Mouse (Mus musculus) kidney, adult 9 months (tissue): ENCODE data around the gene Abca13.
A peak's percentile ranks its signal among the peaks of the same experiment; 100 is the strongest.
"Not testable (repeated sequence)": the region's sequence is repeated elsewhere in the genome, so short reads cannot be mapped to it uniquely, and the experiment has no call there.

Experiments
- DNase-seq: peaks from one replicate; pipeline ENCODE4 v3.0.0; 2022

Abca13 gene

DNA sequence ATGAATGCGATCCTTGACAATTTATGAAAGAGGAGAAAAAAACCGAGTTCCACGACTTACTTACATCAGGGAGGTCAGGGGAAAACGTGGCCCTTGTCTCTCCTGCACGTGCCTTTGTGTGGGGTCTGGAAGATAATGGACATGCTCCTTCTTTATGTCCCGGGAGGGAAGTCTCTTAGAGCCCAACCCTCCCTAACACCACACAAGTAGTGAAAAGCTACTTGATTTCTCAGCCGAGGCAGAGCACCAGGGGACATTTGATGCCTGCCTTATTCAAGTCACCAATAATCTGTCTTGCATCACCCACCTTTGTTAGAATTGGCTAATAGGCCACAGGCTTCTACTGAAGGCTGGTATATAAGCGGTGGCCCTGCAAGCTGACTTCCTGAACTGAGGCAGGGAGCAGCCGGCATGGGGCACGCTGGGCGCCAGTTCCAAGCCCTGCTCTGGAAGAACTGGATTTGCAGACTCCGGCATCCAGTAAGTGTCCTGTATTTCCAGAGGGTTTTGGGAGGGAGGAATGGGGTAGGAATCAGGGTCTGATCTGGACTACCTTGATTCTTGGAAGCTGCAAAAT, at the start of gene Abca13:
Abca13 (plus strand) TSS at position 388 of the 577 bp plus-strand sequence.
- peak; percentile 44 for DNase-seq

DNA sequence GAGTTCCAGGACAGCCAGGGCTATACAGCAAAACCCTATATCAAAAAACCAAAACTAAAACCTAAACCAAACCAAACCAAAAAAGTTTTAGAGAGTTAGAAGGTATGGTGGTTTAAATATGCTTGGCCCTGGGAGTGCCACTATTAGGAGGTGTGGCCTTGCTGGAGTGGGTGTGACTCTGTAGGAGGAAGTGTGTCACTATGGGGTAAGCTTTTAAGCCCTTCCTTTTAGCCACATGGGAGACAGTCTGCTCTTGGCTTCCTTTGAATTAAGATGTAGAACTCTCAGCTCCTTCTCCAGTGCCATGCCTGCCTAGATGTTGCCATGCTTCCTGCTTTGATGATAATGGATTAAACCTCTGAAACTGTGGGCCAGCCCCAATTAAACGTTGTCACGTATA, 46.6 kb upstream of the Abca13 start:
- no peak for DNase-seq

DNA sequence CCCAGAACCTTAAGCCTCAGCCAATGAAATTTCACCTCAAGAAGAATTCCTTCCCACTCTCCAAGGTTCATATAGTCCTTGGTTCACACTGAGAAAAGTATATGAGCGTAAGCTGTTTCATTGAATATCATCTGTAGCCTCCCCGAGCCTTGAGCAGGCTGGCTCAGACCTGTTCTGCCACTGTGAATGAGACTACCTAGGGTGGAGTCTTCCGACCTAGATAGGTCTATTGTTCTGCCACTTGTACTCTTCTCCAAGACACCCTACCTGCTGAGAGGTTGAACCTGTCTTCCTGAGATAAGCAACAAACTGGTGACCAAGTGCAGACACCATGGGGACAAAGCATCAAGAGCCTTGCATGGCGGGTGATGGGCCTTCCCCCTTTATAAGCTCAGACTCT, 45.6 kb upstream of the Abca13 start:
- no peak for DNase-seq

DNA sequence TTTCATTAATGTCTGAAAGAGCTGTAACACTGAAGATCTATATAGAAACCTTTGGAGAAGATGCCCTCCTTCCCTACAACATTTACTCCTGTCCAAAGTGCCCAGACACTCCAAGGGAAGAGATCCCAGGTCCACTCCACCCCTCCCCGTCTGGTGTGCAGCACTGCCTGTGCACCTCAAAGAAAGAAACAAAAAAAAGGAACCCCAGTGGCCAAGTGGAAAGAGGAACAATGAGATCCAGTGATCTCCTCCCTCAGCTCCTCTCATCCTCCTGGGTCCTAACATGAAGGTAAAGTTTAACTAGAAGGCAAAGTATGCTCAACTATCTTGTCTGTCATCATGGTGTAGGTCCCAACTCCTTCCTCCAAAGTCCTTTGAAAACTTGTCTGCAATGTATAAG, 45.1 kb upstream of the Abca13 start:
- no peak for DNase-seq

DNA sequence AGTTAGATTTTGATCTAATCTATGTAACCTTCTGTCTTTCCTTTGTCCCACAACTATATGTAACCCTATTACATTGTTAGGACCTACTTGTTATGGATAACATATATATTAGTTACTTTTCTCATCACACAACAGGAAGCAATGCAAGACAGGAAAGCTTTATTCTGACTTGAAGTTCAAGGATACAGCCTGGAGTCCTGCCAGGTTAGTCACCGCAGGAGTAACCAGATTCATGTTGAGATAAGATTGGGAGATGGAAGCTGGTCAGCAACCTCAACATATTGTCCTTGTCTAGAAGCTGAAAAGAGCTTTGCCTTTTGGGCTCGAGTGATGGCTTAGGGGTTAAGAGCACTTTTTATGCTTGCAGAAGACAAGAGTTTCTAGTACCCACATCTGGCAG, 43.5 kb upstream of the Abca13 start:
- DNase-seq = no peak

DNA sequence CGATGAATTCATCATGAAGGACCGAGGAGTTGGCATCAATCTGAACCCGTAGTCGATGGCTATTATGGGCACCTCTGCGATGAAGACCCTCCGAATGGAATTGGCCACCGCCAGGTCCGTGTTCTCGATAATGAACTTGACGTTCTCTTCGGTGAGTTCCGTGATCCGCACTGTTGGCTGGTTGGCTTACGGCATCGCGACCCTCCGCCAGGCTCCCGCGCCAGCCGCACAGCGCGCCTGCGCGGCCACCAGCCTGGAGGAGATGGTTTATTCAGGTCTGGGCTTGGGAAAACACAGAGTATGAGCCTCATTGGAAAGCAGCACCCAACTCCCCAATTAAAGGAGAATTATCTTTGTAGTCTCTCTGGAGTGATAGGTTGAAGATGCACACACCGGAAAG, 41.3 kb upstream of the Abca13 start:
- not testable (repeated sequence) for DNase-seq

DNA sequence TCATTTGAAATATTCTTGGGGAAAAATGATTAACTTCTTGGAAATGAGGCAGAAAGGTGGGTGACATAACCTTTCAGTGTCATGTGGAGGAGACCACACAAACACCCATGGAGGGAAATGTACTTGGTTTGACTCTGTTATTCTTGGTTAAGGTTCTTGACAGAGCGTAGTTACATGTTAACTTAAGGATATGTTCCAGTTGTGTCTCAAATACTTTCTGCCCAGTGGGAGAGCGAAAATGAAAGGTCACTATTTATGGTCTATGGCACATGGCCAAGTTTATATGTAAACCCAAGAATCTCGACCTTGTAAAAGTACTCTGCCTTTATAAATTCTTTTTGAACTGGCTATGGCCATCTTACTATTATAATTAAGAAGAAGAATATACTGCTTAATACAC, 31.8 kb upstream of the Abca13 start:
- DNase-seq = peak; percentile 93

DNA sequence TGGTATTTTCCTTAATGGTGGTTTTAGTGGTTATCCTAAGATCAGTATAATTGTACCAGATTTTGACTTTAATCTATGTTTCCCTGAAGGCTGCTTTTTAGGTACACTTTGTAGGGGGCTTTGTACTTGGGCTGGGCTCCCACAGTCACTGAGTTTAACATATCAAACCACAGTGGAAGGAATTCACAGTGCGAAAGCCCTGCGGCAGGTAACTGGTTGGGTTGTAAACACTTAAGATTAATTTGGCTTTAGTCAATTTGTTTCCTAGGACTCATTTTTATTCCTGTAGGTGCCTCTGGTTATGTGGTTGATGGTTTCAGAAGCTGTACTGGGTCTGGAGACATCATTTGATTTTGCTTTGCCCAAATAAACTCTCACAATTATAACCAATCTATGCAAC, 24.4 kb upstream of the Abca13 start:
- peak; percentile 44 for DNase-seq

DNA sequence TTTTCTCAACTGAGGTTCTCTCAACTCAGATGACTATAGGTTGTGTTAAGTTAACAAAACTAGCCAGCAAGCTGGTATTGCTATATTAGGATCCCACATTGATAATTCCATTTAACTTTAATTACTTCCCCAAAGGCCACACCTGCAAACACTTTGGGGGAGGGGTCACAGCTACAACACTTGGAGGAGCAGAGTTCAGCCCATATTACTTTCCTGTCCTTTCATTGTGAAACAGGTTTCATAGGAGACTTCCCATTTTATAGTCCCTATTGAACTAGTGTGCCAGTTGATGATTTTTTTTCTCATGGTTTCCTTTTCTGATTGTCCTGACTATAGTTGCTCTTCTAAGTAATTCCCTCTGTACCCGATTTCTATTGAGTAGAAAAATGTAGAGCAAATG, 10.3 kb upstream of the Abca13 start:
- DNase-seq = no peak

DNA sequence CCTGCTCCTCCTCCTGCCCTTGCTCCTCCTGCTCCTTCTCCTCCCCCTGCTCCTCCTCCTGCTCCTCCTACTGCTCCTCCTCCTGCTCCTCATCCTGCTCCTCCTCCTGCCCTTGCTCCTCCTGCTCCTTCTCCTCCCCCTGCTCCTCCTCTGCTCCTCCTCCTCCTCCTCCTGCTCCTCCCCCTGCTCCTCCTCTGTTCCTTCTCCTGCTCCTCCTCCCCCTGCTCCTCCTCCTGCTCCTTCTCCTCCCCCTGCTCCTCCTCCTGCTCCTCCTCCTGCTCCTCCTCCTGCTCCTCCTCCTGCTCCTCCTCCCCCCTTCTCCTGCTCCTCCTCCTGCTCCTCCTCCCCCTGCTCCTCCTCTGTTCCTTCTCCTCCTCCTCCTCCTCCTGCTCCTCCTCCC, 2.3 kb upstream of the Abca13 start:
- DNase-seq = not testable (repeated sequence)

DNA sequence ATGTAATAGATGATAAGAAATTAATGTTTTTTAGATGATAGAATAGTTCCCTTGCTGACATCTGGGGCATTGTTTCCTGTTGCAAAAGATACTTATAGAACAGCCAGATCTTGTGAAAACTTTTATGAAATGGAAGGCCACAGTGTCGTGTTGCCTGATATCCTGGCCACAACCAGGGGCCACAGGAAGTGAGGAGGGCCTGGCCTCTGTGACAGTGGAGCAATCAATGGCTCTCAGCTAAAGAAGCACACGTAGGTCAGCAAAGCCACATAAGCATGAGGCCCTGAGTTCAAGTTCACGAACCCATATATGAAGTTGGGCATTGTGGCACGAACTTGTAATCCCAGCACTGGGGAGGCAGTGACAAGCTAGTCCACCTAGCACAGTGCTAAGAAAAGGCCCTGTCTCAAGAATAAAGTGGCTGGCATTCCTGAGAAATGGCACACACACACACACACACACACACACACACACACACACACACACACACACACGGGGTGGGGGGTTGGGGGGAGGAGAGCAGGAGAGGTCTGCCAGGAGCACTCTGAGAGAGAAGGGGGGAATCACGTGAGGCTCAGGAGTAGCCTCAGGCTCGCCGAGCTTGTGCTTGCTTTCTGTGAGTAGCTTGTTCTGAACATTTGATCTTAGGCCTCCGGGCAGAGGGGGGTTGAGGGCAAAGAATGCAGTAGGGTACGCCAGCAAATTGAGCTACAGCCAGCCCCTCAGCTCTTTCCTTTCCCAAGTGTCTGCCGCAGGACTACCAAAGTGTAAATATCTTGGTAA, 779 bp upstream of the Abca13 start:
- peak; percentile 79 for DNase-seq

DNA sequence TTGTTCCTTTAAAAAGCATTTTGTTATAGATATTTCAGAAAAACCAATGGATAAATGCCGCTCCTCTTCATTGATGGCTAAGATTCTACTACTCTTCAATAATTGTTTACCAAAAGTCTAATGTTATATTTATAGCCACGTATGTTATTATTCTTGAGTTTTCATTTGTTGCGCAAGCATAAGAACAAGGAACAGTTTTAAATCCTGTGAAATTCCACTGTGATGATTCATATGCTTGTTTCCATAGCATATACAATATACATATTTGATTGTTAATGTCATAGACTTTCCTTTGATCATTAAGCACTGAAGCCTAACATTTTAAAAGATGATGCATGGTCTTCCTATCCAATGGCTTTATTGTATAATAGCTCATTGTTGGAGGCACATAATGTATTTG, 3.1 kb downstream of the Abca13 start:
- DNase-seq = no peak

DNA sequence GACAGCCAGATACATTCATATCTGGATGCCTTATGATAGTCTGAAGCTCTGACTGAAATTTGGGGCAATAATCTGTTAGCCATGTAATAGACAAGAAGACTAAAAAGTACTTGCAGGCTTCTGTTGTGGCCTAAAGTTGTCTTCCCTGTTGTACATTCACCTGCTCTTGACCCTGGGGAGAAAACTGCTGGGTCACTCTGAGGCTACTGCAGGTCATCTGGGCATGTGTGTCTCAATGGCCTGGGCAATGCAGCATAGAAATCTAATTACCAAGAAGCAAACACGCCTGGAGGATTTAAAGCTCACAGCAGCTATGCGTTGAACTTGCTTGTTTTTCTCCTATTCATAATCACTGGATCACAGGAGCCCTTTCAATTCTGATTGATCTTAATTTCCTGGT, 8.1 kb downstream of the Abca13 start:
- no peak for DNase-seq

DNA sequence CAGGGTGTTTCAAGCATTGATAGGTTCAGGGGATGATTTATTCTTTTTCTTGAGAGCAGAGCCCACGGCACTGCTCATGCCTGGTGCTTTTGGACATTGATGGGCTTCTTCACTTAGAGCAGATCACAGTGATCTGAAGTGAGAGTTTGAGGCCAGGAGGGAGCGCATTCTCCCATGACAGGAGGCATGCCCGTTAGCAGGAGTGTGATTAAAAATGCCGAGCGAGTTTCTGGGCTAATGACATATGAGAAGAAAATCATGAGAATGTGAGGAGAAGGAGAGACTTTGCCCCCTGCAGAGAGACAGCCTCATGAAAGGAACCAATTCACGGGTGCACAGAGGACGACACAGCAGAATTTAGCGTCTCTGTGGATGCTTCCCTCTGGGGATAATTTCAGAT, 19.0 kb downstream of the Abca13 start:
- DNase-seq = no peak

DNA sequence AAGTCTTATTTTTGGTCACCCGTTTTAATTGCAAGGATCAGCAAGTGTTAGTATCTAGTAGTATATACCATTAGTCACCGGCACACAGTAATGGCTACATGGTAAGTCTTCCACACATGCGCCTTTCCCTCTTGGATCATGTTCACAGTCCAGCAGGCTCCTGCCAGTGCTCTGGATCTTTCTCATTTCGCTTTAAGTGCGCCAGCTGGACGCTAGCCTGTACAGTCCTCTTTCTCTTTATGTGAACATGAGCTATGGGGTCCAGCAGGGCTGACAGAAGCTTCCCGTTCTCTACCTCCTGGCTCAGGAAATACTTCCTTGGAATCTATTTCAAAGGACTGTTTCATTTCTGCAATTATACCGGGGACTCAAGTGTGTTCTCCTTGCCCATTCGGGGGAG, 21.8 kb downstream of the Abca13 start:
- DNase-seq = no peak

DNA sequence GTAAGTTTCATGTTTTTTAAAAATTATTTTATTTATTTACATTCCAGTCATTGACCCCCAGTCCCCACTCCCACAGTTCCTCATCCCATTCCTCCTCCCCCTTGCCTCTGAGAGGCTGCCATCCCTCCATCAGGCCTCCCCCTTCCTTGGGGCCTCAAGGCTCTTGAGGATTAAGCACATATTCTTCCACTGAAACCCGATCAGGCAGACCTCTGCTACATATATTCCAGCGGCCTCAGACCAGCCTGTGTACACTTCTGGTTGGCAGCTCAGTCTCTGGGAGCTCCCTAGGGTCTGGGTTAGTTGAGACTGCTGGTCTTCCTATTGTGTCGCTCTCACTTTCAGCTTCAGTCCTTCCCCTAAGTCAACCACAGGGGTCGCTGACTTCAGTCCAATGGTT, 24.5 kb downstream of the Abca13 start:
- DNase-seq = no peak

DNA sequence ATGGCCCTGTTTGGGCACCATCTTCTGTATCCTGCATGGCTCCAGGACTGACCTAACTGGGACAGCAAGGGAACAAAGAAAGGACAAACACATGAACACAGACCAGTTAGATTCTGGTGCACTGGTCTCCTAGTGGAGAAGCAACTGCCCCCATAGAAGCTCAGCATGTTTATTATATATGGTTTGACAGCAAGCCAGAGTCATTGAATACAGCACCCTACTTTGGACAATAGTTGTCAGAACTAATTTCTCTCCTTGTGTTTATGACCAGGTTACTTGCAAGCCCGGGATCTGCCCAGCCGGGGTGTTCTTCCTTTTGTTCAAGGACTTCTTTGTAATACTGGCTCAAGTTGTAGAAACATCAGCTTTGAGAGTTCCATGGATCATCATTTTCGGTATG, 28.8 kb downstream of the Abca13 start:
- no peak for DNase-seq

DNA sequence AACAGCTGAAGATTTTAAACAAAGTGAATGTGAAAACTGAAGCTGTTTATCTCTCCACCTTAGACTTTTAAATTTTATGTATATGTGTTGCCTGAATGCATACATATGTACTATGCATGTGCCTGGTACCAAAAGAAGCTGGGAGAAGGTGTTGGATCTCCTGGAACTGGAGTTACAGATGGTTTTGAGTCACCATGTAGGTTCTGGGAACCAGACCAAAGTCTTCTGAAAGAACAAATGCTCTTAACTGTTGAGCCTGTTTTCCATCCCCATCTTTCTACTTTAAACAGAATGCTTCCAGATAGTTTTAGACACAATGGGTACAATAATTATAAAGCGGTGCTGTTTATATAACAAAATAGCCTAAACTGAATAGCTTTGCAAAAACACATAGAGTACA, 29.9 kb downstream of the Abca13 start:
- no peak for DNase-seq

DNA sequence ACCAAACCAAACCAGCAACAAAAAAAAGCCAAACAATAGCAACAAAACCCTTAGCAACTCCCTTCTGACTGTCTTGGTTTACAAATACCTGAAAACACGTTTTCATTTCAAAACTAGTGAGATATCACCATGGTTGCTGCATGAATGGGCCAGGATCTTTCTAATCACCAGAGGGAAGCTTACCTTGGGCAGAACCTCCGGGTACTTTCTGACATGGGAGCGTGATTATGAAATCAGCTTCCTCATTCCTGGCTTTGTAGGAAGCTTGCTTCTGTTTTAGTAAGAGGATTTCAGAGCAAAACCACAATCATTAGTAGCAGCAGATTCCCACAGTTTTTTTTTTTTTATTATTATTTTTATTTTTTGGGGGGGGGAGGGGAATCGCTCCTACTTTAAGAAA, 34.7 kb downstream of the Abca13 start:
- DNase-seq = no peak

DNA sequence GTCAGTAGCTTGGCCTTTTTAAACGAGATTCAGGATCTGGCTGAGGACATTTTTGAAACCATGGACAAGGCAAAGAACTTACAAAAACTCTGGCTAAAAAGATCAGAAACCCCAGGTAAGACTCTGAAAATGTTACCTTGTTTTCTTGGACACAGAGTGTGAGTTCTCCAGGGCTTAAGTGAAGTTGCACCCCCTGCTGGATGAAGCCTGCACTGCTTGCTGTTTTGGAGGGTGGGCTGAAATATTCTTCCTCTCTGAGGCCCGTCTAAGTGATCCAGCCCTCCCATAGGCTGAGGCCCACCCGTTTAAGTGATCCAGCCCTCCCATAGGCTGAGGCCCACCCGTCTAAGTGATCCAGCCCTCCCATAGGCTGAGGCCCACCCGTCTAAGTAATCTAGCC, 57.9 kb downstream of the Abca13 start:
- DNase-seq = peak; percentile 13

DNA sequence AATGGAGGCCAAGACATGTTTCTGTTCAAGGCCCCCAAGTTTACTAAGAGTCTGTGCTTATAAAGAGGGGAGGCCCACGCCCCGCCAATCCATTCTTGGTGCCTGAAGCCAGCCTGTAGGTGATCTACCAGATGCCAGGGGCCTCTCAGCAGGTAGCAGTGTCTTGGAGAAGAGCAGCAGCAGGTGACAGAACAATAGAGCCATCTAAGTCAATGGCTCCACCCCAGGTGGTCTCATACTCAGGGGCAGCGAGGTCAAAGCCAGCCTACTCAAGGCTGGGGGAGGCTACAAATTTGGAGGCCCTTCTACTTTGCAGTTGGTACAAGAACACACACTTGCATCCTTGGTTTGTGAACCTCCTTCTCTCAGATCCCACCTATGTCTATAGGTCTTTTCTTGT, 71.3 kb downstream of the Abca13 start:
- not testable (repeated sequence) for DNase-seq

DNA sequence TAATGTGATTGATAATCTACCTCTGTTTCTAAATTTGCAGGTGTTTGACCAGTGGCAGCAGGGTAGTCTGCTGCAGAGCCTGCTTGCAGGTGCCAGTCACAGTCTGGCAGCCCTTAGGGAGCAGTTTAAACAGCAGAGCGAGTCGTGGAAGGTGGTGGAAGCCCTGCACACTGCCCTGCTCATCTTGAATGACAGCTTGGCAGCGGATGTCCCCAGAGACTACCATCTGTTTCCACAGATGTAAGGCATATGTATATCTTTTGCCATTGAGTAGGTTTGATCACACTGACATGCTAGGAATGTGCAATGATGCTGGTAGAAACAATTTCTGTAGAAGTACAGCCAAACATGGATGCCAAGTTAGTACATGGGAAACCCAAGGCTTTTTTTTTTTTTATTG, 77.3 kb downstream of the Abca13 start:
- DNase-seq = no peak

DNA sequence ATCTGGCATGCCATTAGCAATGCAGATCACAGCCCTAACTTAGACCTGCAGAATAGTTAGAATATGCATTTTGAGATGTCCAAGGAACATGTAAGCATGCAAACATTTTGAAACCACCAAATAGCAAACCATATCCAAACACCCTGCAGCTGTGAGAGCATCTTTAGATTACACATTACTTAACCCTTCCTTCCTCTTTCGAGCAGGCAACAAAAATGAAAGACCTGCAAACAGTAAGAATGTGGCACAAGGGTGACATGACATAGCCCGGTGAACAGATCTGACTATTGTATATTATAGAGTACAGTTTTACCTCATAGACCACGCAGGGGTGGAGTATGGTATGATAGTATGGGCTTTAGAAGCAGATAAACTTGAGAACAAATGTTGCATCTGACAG, 93.5 kb downstream of the Abca13 start:
- DNase-seq = no peak

DNA sequence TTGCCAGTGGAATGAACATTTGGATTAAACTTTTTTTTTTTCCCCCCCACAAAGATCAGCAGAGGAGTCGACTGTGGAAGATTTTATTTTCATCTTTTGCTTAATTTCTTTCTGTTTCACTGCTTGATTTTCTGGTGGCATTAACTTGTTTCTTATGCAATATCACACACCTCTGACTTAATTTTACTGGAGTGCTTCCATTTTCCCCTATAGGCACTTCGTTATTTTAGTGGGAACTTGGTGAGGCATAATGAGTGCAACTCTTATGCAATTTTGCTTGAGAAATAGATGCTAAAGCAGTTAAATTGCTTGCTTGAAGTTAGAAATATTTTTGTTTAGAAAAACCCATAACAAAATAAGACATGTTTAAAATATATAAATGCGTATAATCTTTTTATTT, 94.0 kb downstream of the Abca13 start:
- DNase-seq = no peak

DNA sequence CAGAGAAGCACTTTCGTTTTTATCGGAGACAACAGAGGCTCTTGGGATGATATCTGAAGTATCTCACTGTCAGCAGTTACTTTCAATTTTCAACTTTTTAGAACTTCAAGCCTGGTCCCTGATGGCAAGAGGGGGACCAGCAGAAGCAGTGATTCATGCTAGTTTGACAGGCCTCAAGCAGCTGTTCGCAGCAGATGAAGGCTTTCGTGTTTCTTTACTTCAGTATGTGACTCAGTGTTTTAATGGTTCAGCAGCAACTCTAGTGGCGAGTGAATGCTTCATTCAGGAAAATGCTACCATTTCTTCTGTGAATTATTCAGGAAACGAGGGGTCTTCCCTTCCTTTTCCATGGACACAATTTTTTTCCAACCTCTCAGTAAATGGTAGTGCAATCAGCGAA, 99.4 kb downstream of the Abca13 start:
- no peak for DNase-seq
